Mouse (Mus musculus) pancreas, adult 10 weeks (tissue): Measurements from ENCODE around the gene Olfr652. TPM values are rescaled to one million over a fixed set of nuclear protein-coding genes. Genes with fewer than 3 reads are reported as not detected.

Experiments used
- polyA plus RNA-seq: library from polyadenylated mRNA; stranded (reverse); fragments of 350-450 nt; fragmentation: Illumina TruSeq; extraction: RNeasy Lipid Tissue Mini Kit (QIAGEN cat#74804); gene quantifications from one replicate; pipeline ENCODE4 v1.2.3, GENCODE M21; 2015; ENCODE audit warnings: low read depth, low replicate concordance; ENCODE audit not compliant: insufficient read depth

Olfr652 gene
- polyA plus RNA-seq: not detected

DNA sequence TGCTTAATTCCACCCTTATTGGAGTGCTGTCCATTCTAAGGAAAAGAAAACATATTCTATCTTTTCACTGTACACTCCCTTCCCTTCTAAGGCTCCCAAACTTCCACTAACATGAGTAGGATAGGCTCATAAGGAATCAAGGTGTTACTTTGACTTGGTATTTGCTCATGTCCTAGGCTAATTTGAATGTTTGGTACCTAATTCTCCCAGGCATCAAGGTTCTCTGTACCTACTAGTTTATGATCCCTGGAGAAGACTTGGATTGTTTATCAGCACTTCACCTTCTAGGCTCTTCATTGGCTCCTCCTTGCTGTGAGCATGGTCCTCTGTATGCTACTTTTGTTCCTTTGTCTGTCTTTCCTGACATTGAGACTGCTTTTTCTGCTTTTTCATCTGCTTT, at the start of gene Olfr652:
Olfr652 (plus strand) TSS at position 301 of the 400 bp plus-strand sequence.

DNA sequence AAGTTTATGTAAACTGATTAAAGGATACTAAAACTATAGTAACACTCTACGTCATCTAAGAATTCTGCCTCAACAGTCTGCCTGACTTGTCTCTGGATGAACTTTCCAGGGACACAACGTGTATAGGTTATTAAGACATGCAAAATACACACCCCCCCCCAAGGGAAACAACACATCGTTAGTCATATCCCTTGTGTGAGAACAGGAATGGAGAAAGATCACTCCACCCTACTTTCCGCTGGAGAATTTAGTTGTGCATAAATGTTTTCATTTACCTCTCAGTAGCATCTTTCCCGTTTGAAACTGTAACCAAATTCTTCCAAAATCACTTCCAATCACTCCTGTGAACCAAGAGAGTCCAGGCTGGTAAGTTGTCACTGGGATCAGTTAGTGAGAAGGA, 10.9 kb upstream of the Olfr652 start, which contains the start of gene Olfr651:
Olfr651 (plus strand) TSS at position 301 of the 400 bp plus-strand sequence.

DNA sequence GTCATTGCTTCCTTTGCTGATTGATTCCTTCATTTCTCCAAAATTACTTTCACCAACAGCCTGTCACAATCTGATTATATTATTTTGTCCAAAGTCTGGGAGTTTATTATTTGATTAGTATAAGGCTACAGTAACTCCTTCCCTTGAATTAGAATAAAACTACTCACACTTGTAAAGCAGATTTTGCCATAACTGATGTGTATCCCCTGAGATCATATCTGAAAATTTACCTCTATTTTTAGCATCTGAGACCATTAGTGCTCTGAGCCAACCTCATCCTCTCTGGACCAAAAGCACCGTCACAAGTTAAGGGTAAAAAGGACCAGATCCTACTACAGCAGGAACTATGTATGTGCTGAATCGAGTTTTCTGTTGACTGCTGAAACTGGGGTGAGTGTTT, 16.3 kb downstream of the Olfr652 start, which contains the start of gene Olfr653:
Olfr653 (plus strand) TSS at position 301 of the 400 bp plus-strand sequence.

DNA sequence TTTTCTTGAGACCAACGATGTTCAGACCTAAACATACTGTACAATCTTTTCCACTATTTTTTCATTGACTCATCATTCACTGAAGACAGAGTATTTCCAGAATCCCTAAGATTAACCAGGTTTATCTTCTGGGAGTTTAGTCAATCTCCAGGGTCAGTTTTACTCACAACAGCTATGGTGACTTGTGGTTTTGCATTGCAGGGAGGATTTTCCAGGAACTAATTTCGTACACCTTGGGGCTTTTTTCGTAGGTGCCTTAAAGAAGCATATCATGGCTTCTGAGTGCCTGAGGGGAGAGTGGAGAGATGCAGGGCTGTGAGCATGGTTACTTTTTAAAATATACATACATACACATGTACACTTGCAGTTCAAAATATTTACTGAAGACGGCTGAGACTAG, 26.0 kb downstream of the Olfr652 start, which contains the start of gene Olfr654:
Olfr654 (plus strand) TSS at position 301 of the 400 bp plus-strand sequence.

DNA sequence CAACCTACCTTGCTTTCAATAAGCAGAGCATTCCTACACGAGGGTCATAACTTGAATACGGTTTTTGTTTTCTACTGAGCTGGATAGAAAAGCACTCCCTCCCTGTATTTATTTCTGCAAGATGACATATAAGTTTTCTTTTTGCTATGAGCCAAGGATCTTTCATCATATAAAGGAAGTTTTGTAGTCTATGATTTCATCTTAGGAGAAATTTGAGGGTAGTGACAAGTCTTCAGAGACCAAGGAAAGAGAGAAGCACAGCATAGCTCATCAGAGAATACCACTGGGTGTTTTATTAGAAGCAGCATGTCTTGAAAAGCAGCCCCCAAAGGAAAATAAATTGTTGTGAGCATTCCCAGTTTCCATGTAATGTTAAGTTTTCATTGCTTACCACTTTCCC, 41.0 kb downstream of the Olfr652 start, which contains the start of gene Olfr655:
Olfr655 (minus strand) TSS at position 101 of the 400 bp plus-strand sequence.

GRCm38 (mm10) chr7:104613655-104614054, 53.0 kb downstream of the Olfr652 start, which contains the start of gene Olfr656:
Gene Olfr656, plus strand, starts transcription at chr7:104613955.

Other genes starting within 250 kb of the Olfr652 start
- 10.1 TPM for gene Trim12a, start 245.4 kb upstream of the Olfr652 start, polyA plus RNA-seq
- not detected for gene Trim34b, start 231.4 kb upstream of the Olfr652 start, polyA plus RNA-seq
- gene Trim12c, start 207.5 kb upstream of the Olfr652 start, polyA plus RNA-seq: 2.9 TPM
- gene Trim30b, start 191.0 kb upstream of the Olfr652 start, polyA plus RNA-seq: not detected
- not detected for gene Trim30c, start 160.1 kb upstream of the Olfr652 start, polyA plus RNA-seq
- 3.2 TPM for gene Trim30a, start 95.7 kb upstream of the Olfr652 start, polyA plus RNA-seq
- 3.0 TPM for gene Trim30d, start 53.1 kb upstream of the Olfr652 start, polyA plus RNA-seq
- not detected for gene Olfr651, start 10.8 kb upstream of the Olfr652 start, polyA plus RNA-seq
- not detected for gene Olfr653, start 16.4 kb downstream of the Olfr652 start, polyA plus RNA-seq
- not detected for gene Olfr654, start 26.1 kb downstream of the Olfr652 start, polyA plus RNA-seq
- not detected for gene Olfr655, start 40.9 kb downstream of the Olfr652 start, polyA plus RNA-seq
- not detected for gene Olfr656, start 53.1 kb downstream of the Olfr652 start, polyA plus RNA-seq
- gene Olfr657, start 63.9 kb downstream of the Olfr652 start, polyA plus RNA-seq: not detected
- gene Olfr658, start 86.4 kb downstream of the Olfr652 start, polyA plus RNA-seq: not detected
- gene Olfr659, start 105.9 kb downstream of the Olfr652 start, polyA plus RNA-seq: not detected
- not detected for gene Olfr661, start 125.6 kb downstream of the Olfr652 start, polyA plus RNA-seq
- not detected for gene Usp17le, start 216.6 kb downstream of the Olfr652 start, polyA plus RNA-seq